Mouse (Mus musculus) kidney, postnatal 0 days (tissue): Measurements from ENCODE around the gene Cop1. TPM values are rescaled to one million over a fixed set of nuclear protein-coding genes. Genes with fewer than 3 reads are reported as not detected.

ENCODE experiments used
- ATAC-seq: fragments of 200-750 bp; cut with Nextera tagmentation; replicated peaks from 2 replicates; pipeline ENCODE4 v1.8.0; 2017; ENCODE audit warnings: low read depth, moderate number of reproducible peaks, moderate TSS enrichment, moderate library complexity; ENCODE audit not compliant: low FRiP score
- DNase-seq: peaks from one replicate; pipeline ENCODE4 v3.0.0-alpha.2; 2016; ENCODE audit warnings: low spot score
- H3K27ac ChIP-seq: fragments of 300-500 bp; sonication (generic); 2 replicates; pipeline ENCODE4 v1.5.1; 2014; ENCODE audit warnings: mild to moderate bottlenecking
- H3K27me3 ChIP-seq: fragments of 300-500 bp; sonication (generic); 2 replicates; pipeline ENCODE4 v1.6.1; 2014; ENCODE audit warnings: low read length, mixed read lengths; ENCODE audit not compliant: insufficient read depth
- H3K36me3 ChIP-seq: fragments of 300-500 bp; sonication (generic); 2 replicates; pipeline ENCODE4 v1.6.1; 2014; ENCODE audit warnings: low read length, mixed read lengths; ENCODE audit not compliant: insufficient read depth
- H3K4me1 ChIP-seq: fragments of 300-500 bp; sonication (generic); replicated peaks from 2 replicates; pipeline ENCODE4 v1.6.1; 2014; ENCODE audit warnings: antibody characterized with exemption, low read length, mixed read lengths; ENCODE audit not compliant: insufficient read depth
- H3K4me2 ChIP-seq: fragments of 300-500 bp; sonication (generic); 2 replicates; pipeline ENCODE4 v1.6.1; 2014; ENCODE audit warnings: mild to moderate bottlenecking, low read length, moderate library complexity, mixed read lengths
- H3K4me3 ChIP-seq: fragments of 300-500 bp; sonication (generic); replicated peaks from 2 replicates; pipeline ENCODE4 v1.5.1; 2014; ENCODE audit warnings: low read depth, low read length
- H3K9ac ChIP-seq: fragments of 300-500 bp; sonication (generic); 2 replicates; pipeline ENCODE4 v1.6.1; 2014; ENCODE audit warnings: low read depth, low read length
- H3K9me3 ChIP-seq: fragments of 300-500 bp; sonication (generic); replicated peaks from 2 replicates; pipeline ENCODE4 v1.6.1; 2016; ENCODE audit warnings: low read length, inconsistent platforms, mixed read lengths
- CTCF ChIP-seq: IDR thresholded peaks from 2 replicates; pipeline ENCODE4 v1.5.1; 2016; ENCODE audit warnings: antibody characterized with exemption, low read depth, mild to moderate bottlenecking, moderate library complexity
- WGBS: fragments of 180-500 bp; shearing (Covaris S2); extraction: QIAGEN DNeasy Blood & Tissue Kit; methylation state at CpG from one replicate; pipeline ENCODE4 v1.1.7; 2014; 5-methylcytosine and 5-hydroxymethylcytosine counted together
- polyA plus RNA-seq: library from polyadenylated mRNA; unstranded; fragments of >200 nt; fragmentation: Nextera tagmentation; extraction: Ambion mirVana; gene quantifications from 2 replicates; pipeline ENCODE4 v1.2.1, GENCODE M21; 2015

Gene Cop1
- polyA plus RNA-seq, 1 experiment from 2014 or later = 70.9 TPM

- Histone ChIP-seq H3K4me3 (no peak overlapping the region), H3K9me3 (no peaks in the 10 kb centered on the region), H3K4me2 (no peak overlapping the region), H3K36me3 (0 out of 2 replicates have a peak, but pooled peaks cover 4% of the 10 kb centered on the region), H3K27me3 (no peaks in the 10 kb centered on the region), H3K9ac (no peak overlapping the region), H3K27ac (no peak overlapping the region), H3K4me1 (peaks cover 7% of the 10 kb centered on the region)
- 80% methylated on average over 2 of the region's 2 CpGs for WGBS
- no peak for ATAC-seq
- no peak for DNase-seq
- no peak for TF ChIP-seq CTCF
Measured at GRCm38 (mm10) chr1:159235674-159236073, 3.6 kb downstream of the Cop1 start.

GRCm38 (mm10) chr1:159238147-159238546, 6.0 kb downstream of the Cop1 start:
- Histone ChIP-seq H3K27me3 (no peaks in the 10 kb centered on the region), H3K4me3 (no peak overlapping the region), H3K4me1 (peaks cover 7% of the 10 kb centered on the region), H3K4me2 (no peak overlapping the region), H3K27ac (no peak overlapping the region), H3K36me3 (0 out of 2 replicates have a peak, but pooled peaks cover 4% of the 10 kb centered on the region), H3K9me3 (no peaks in the 10 kb centered on the region), H3K9ac (no peak overlapping the region)
- no peak for TF ChIP-seq CTCF
- DNase-seq (no peak), ATAC-seq (no peak)
- 84% methylated on average over 6 of the region's 6 CpGs for WGBS

GRCm38 (mm10) chr1:159250320-159250719, 18.2 kb downstream of the Cop1 start:
- Histone ChIP-seq H3K9me3 (no peaks in the 10 kb centered on the region), H3K27me3 (no peaks in the 10 kb centered on the region), H3K4me2 (no peak overlapping the region), H3K36me3 (0 out of 2 replicates have a peak, but pooled peaks cover 5% of the 10 kb centered on the region), H3K9ac (no peak overlapping the region), H3K4me3 (no peak overlapping the region), H3K27ac (no peak overlapping the region), H3K4me1 (no peaks in the 10 kb centered on the region)
- 55% methylated on average over 2 of the region's 2 CpGs for WGBS
- TF ChIP-seq CTCF = no peak
- DNase-seq (no peak), ATAC-seq (no peak)

GRCm38 (mm10) chr1:159253078-159253477, 21.0 kb downstream of the Cop1 start:
- H3K4me3 ChIP-seq = no peak overlapping the region
- no peak overlapping the region for H3K9ac ChIP-seq
- no peaks in the 10 kb centered on the region for H3K4me1 ChIP-seq
- H3K36me3 ChIP-seq = 0 out of 2 replicates have a peak, but pooled peaks cover 5% of the 10 kb centered on the region
- no peak for TF ChIP-seq CTCF
- H3K27ac ChIP-seq = no peak overlapping the region
- no peaks in the 10 kb centered on the region for H3K27me3 ChIP-seq
- 82% methylated on average over 2 of the region's 2 CpGs for WGBS
- no peak for ATAC-seq
- DNase-seq = no peak
- no peak overlapping the region for H3K4me2 ChIP-seq
- no peaks in the 10 kb centered on the region for H3K9me3 ChIP-seq

- 81% methylated on average over 5 of the region's 5 CpGs for WGBS
- TF ChIP-seq CTCF = no peak
- ATAC-seq (no peak), DNase-seq (no peak)
- H3K27me3 ChIP-seq = no peaks in the 10 kb centered on the region
- H3K9me3 ChIP-seq = no peaks in the 10 kb centered on the region
- no peak overlapping the region for H3K4me2 ChIP-seq
- no peak overlapping the region for H3K27ac ChIP-seq
- H3K36me3 ChIP-seq = peaks cover 8% of the 10 kb centered on the region; the same call in 1 of the 2 replicates
- H3K4me1 ChIP-seq = no peaks in the 10 kb centered on the region
- no peak overlapping the region for H3K4me3 ChIP-seq
- H3K9ac ChIP-seq = no peak overlapping the region
Measured at GRCm38 (mm10) chr1:159254906-159255685, 23.0 kb downstream of the Cop1 start.

GRCm38 (mm10) chr1:159256543-159256942, 24.4 kb downstream of the Cop1 start:
- DNase-seq = peak; percentile 5
- WGBS = 68% methylated on average over 1 of the region's 1 CpGs

More at GRCm38 (mm10) chr1:159256543-159256942, 24.4 kb downstream of the Cop1 start:
- no peaks in the 10 kb centered on the region for H3K4me1 ChIP-seq
- H3K9ac ChIP-seq = no peak overlapping the region
- no peaks in the 10 kb centered on the region for H3K27me3 ChIP-seq
- ATAC-seq = no peak
- TF ChIP-seq CTCF = no peak
- no peak overlapping the region for H3K4me3 ChIP-seq
- H3K9me3 ChIP-seq = no peaks in the 10 kb centered on the region
- H3K27ac ChIP-seq = no peak overlapping the region
- peaks cover 8% of the 10 kb centered on the region; the same call in 1 of the 2 replicates for H3K36me3 ChIP-seq
- H3K4me2 ChIP-seq = no peak overlapping the region
